Mouse (Mus musculus) cortical plate, adult 2 months (tissue): ENCODE results near the gene Cog1.
"Not testable (repeated sequence)": the region's sequence is repeated elsewhere in the genome, so short reads cannot be mapped to it uniquely, and the experiment has no call there.

ENCODE experiments used
- CTCF ChIP-seq: fragments of 200-500 bp; IDR thresholded peaks from 2 replicates; pipeline ENCODE4 v1.5.1; 2011; ENCODE audit warnings: mild to moderate bottlenecking, control low read depth, low read length; ENCODE audit not compliant: insufficient read depth; ENCODE audit errors: extremely low read depth
- POLR2A ChIP-seq: fragments of 200-500 bp; IDR thresholded peaks from 2 replicates; pipeline ENCODE4 v1.6.1; 2011; ENCODE audit warnings: mild to moderate bottlenecking, low read length, control low read depth; ENCODE audit not compliant: insufficient read depth; ENCODE audit errors: extremely low read depth

DNA sequence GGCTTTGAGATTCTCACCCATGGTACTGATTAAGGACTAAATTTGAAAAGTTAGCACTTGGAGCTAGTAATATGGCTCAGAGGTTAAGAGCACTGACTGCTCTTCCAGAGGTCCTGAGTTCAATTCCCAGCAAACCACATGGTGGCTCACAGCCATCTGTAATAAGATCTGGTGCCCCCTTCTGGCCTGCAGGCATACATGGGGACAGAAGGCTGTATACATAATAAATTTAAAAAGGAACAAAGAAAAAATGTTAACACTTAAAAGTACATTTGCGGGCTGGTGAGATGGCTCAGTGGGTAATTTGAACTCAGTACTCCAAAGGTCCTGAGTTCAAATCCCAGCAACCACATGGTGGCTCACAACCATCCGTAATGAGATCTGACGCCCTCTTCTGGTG, 11.2 kb downstream of the Cog1 start:
- not testable (repeated sequence) for TF ChIP-seq CTCF, POLR2A
